Mouse (Mus musculus) C2C12 (cell line): Measurements from ENCODE around the gene Sult6b1.

ENCODE experiments used
- CTCF ChIP-seq: IDR thresholded peaks from one replicate; pipeline ENCODE4 v1.5.1; 2011; ENCODE audit not compliant: control insufficient read depth, insufficient read depth, insufficient read length
- MAX ChIP-seq: IDR thresholded peaks from one replicate; pipeline ENCODE4 v1.6.1; 2011; ENCODE audit warnings: mild to moderate bottlenecking, control low read depth

DNA sequence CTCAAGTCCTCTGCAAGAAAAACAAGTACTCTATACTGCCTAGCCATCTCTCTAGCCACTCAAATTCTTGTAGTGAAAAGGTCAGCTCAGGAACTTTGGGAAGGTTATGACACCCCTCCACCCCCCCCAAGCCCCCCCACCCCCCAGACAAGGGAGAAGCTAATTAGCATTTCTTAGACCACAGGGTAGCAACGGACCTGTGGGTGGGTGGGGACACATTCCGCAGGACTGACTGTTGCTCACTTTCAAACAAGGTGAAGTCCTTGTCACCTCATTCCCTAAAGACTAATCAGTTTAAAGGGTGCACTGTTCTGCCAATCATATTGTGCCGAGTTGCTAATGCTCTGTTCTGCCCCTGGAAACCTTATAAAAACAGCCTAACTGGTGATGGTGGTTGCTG is 7.1 kb upstream of the Sult6b1 start:
- no peak for TF ChIP-seq MAX
- no peak for TF ChIP-seq CTCF
